Mouse (Mus musculus): ENCODE measurements at regions not wholly inside any gene's neighbourhood (a gene's known extent, or its start where the extent isn't known, plus 50 kb on each side); places are given as distances from the start of the nearest gene placed in this dataset.

DNA sequence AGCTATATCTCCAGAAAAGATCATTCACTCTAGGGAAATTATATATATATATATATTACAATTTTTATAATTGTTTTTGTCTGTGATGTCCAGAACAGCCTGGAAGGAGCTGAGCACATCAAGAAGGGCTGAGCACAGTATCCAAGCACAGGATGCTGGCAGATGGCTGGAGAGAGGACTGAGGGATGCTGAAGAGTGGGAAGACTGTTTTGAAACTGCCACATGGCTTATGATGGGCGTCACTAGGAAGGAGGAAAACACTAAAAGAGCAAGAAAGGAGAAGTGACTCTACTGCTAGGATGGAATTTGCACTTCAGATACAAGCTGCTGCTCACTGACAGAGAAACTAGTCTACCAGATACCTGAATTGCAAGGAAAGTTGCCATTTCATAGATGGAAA, 50.4 kb upstream of the Atg10 start:
- no peak for DNase-seq
- no peaks in the 10 kb centered on the region for H3K4me1 ChIP-seq (replicated peaks; ENCODE audit: control insufficient read depth, insufficient read depth, low read length)
- no peaks in the 10 kb centered on the region for H3K36me3 ChIP-seq (ENCODE audit: control insufficient read depth, insufficient read depth, low read length)
- no peak overlapping the region for H3K27ac ChIP-seq (ENCODE audit: control insufficient read depth, insufficient read depth, low read length)
- H3K27me3 ChIP-seq (ENCODE audit: control insufficient read depth, insufficient read depth, low read length): no peaks in the 10 kb centered on the region
- TF ChIP-seq CTCF (IDR thresholded peaks at IDR 0.05; ENCODE audit: borderline replicate concordance, control insufficient read depth, extremely low read depth, insufficient read depth, low read length, poor library complexity) (no peak), POLR2A (IDR thresholded peaks at IDR 0.05; ENCODE audit: control insufficient read depth, extremely low read depth, insufficient read depth, low read length, poor library complexity) (no peak)
- WGBS: 74% methylated on average over 1 of the region's 1 CpGs
- H3K4me3 ChIP-seq (ENCODE audit: control insufficient read depth, insufficient read depth, low read length): no peak overlapping the region

DNA sequence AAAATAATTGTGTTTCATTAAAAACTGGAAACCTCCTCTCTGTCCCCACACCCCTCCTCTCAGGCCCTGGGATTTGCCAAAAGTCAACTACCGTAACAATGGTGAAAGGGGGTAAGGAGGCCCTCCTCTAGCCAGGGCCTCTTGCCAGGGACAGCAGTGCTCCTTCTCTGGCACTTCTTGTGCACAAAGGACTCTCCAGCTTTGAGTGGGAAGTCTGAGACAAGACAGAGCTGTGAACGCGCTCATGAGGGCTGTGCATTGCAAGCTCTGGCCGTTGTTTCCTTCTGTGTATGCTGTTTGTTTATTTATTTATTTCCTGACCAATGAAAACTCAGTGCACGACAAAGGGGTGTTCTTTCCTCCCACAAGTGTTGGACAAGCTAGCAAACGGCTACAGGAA, 50.8 kb upstream of the Atg10 start:
- no peaks in the 10 kb centered on the region for H3K4me1 ChIP-seq (replicated peaks; ENCODE audit: control insufficient read depth, insufficient read depth, low read length)
- no peak for TF ChIP-seq POLR2A (IDR thresholded peaks at IDR 0.05; ENCODE audit: control insufficient read depth, extremely low read depth, insufficient read depth, low read length, poor library complexity)
- no peak for TF ChIP-seq CTCF (IDR thresholded peaks at IDR 0.05; ENCODE audit: borderline replicate concordance, control insufficient read depth, extremely low read depth, insufficient read depth, low read length, poor library complexity)
- no peaks in the 10 kb centered on the region for H3K27me3 ChIP-seq (ENCODE audit: control insufficient read depth, insufficient read depth, low read length)
- 91% methylated on average over 6 of the region's 6 CpGs for WGBS
- DNase-seq: no peak
- no peak overlapping the region for H3K4me3 ChIP-seq (ENCODE audit: control insufficient read depth, insufficient read depth, low read length)
- H3K36me3 ChIP-seq (ENCODE audit: control insufficient read depth, insufficient read depth, low read length): no peaks in the 10 kb centered on the region
- H3K27ac ChIP-seq (ENCODE audit: control insufficient read depth, insufficient read depth, low read length): no peak overlapping the region

DNA sequence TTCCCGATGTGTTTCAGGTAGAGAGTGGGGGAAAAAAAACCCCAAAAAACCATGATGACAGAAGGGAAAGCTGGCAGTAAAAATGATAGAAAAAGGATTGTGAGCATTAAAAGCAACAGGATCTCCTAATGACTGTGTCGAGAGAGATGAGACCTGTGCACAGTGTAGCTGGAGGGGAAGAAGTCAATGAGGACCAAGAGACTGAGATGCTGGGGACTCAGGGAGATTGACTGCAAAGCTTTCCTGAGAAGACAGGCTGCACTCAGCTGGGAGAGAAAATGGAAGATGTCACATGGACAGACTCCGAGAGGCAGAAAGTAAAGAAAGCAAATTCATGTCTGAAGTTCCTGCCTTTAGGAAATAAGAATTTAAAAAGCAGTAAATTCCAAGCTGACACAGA, 55.7 kb upstream of the Atg10 start:
- WGBS: 96% methylated on average over 3 of the region's 3 CpGs
- no peak for TF ChIP-seq POLR2A (IDR thresholded peaks at IDR 0.05; ENCODE audit: control insufficient read depth, extremely low read depth, insufficient read depth, low read length, poor library complexity)
- TF ChIP-seq CTCF (IDR thresholded peaks at IDR 0.05; ENCODE audit: borderline replicate concordance, control insufficient read depth, extremely low read depth, insufficient read depth, low read length, poor library complexity): no peak
- no peak for DNase-seq
- Histone ChIP-seq H3K27ac (ENCODE audit: control insufficient read depth, insufficient read depth, low read length) (no peak overlapping the region), H3K4me1 (replicated peaks; ENCODE audit: control insufficient read depth, insufficient read depth, low read length) (no peaks in the 10 kb centered on the region), H3K4me3 (ENCODE audit: control insufficient read depth, insufficient read depth, low read length) (no peak overlapping the region), H3K36me3 (ENCODE audit: control insufficient read depth, insufficient read depth, low read length) (no peaks in the 10 kb centered on the region), H3K27me3 (ENCODE audit: control insufficient read depth, insufficient read depth, low read length) (no peaks in the 10 kb centered on the region)

GRCm38 (mm10) chr13:91295552-91296170, 71.9 kb upstream of the Atg10 start:
- H3K36me3 ChIP-seq (ENCODE audit: control insufficient read depth, insufficient read depth, low read length): no peaks in the 10 kb centered on the region
- no peaks in the 10 kb centered on the region for H3K27me3 ChIP-seq (ENCODE audit: control insufficient read depth, insufficient read depth, low read length)
- H3K27ac ChIP-seq (ENCODE audit: control insufficient read depth, insufficient read depth, low read length): no peak overlapping the region
- no peaks in the 10 kb centered on the region for H3K4me1 ChIP-seq (replicated peaks; ENCODE audit: control insufficient read depth, insufficient read depth, low read length)
- 91% methylated on average over 7 of the region's 7 CpGs for WGBS
- DNase-seq: no peak
- no peak overlapping the region for H3K4me3 ChIP-seq (ENCODE audit: control insufficient read depth, insufficient read depth, low read length)
- TF ChIP-seq POLR2A (IDR thresholded peaks at IDR 0.05; ENCODE audit: control insufficient read depth, extremely low read depth, insufficient read depth, low read length, poor library complexity) (no peak), CTCF (IDR thresholded peaks at IDR 0.05; ENCODE audit: borderline replicate concordance, control insufficient read depth, extremely low read depth, insufficient read depth, low read length, poor library complexity) (no peak)

DNA sequence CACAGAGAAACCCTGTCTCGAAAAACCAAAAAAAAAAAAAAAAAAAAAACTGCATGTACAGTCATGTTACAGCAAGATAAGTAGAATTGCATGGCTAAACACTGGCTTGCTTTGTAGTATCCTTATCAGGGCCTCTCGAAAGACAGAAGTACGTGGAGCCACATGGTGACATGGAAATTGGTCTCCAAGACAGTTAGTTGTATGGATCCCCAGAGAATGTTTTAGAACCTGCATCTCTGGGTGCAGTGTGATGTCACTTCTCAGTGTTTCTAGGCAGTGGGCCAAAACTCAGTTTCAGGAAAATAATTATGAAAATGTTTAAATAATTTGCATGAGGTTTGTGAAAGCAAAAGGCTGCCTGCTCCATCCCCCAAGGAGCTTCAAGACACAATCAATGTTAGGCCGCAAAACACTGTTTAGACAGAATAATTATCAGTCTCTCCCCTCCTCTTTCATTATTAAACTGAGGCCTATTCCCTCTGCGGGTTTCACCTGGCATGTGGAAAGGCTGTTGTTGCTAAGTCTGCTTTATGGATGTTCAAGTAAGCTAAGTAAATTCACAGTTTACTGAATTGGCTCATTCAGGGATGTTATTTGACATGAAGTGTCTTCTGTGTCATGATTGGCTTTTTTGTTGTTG, 72.9 kb upstream of the Atg10 start:
- H3K36me3 ChIP-seq (ENCODE audit: control insufficient read depth, insufficient read depth, low read length): no peaks in the 10 kb centered on the region
- WGBS: 92% methylated on average over 5 of the region's 5 CpGs
- no peak for DNase-seq
- no peak overlapping the region for H3K4me3 ChIP-seq (ENCODE audit: control insufficient read depth, insufficient read depth, low read length)
- no peak overlapping the region for H3K27ac ChIP-seq (ENCODE audit: control insufficient read depth, insufficient read depth, low read length)
- H3K27me3 ChIP-seq (ENCODE audit: control insufficient read depth, insufficient read depth, low read length): no peaks in the 10 kb centered on the region
- no peaks in the 10 kb centered on the region for H3K4me1 ChIP-seq (replicated peaks; ENCODE audit: control insufficient read depth, insufficient read depth, low read length)
- TF ChIP-seq POLR2A (IDR thresholded peaks at IDR 0.05; ENCODE audit: control insufficient read depth, extremely low read depth, insufficient read depth, low read length, poor library complexity) (no peak), CTCF (IDR thresholded peaks at IDR 0.05; ENCODE audit: borderline replicate concordance, control insufficient read depth, extremely low read depth, insufficient read depth, low read length, poor library complexity) (no peak)

DNA sequence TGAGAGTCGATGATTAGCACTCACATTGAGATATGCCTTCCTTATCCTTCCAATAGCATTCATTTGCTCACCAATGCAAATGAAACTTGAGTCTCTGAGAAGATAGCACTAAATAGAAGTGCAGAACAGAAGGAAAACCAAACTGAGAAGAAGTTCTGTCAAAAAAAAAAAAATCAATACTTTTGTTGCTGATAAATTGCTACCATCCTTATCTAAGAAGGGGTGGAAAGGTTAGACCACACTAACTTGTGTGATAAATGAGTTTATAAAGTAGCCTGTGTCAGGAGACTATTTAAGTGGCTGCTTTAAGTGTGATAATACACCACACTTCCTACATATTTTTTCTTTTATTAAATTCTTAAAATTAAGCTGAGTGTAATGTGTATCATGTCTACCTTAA, 78.1 kb upstream of the Atg10 start:
- no peak for TF ChIP-seq CTCF (IDR thresholded peaks at IDR 0.05; ENCODE audit: borderline replicate concordance, control insufficient read depth, extremely low read depth, insufficient read depth, low read length, poor library complexity)
- TF ChIP-seq POLR2A (IDR thresholded peaks at IDR 0.05; ENCODE audit: control insufficient read depth, extremely low read depth, insufficient read depth, low read length, poor library complexity): no peak
- Histone ChIP-seq H3K27ac (ENCODE audit: control insufficient read depth, insufficient read depth, low read length) (no peak overlapping the region), H3K36me3 (ENCODE audit: control insufficient read depth, insufficient read depth, low read length) (no peaks in the 10 kb centered on the region), H3K4me1 (replicated peaks; ENCODE audit: control insufficient read depth, insufficient read depth, low read length) (no peaks in the 10 kb centered on the region), H3K27me3 (ENCODE audit: control insufficient read depth, insufficient read depth, low read length) (no peaks in the 10 kb centered on the region), H3K4me3 (ENCODE audit: control insufficient read depth, insufficient read depth, low read length) (no peak overlapping the region)
- DNase-seq: no peak
- WGBS: 88% methylated on average over 1 of the region's 1 CpGs

Measured in thymus, adult 2 months (tissue).